Comparison of ENCODE assay signal across 22 mouse cellular contexts in the genomic region with DNA sequence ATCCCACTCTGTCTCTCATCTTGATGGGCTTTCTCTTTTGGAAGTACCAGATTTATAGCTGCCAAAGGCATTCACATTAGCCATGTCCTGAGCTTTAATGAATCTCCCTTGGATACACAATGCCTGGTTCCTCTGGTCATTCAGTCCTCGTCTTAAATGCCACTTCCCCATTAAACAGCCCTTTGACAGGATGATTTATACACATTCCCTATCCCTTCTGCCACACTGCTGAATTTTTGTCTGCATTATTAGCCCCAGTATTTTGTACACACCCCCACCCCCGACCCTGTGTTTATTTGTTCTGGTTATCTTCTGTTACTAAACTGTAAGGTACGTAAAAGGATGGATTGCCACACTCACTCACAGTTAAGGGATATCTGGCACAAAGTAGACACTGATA. TPM values are rescaled to one million over a fixed set of nuclear protein-coding genes. Genes with fewer than 3 reads are reported as not detected.
"Had no signal": no experiment of that assay in that cellular context is flagged by ENCODE, and none has a peak within 500 bp of the region (broad histone marks: within the 10 kb centered on the region; RNA-seq: fewer than 3 reads in every experiment).

No protein-coding gene starts in this region.

- H3K27me3 ChIP-seq: liver, embryonic 15.5 days; lung, embryonic 15.5 days; megakaryocyte, embryonic 14.5 days; midbrain, embryonic 13.5 days; midbrain, embryonic 15.5 days; neural tube, embryonic 13.5 days; stomach, embryonic 15.5 days had no signal

- H3K36me3 ChIP-seq: liver, embryonic 15.5 days; lung, embryonic 15.5 days; midbrain, embryonic 13.5 days; midbrain, embryonic 15.5 days; neural tube, embryonic 13.5 days; stomach, embryonic 15.5 days had no signal

- H3K4me3 ChIP-seq: liver, embryonic 15.5 days; lung, embryonic 15.5 days; megakaryocyte, embryonic 14.5 days; midbrain, embryonic 13.5 days; midbrain, embryonic 15.5 days; neural tube, embryonic 13.5 days; stomach, embryonic 15.5 days had no signal

- ATAC-seq: liver, postnatal 0 days; lung, postnatal 0 days; midbrain, embryonic 13.5 days; midbrain, embryonic 15.5 days had no signal

- DNase-seq: liver, postnatal 0 days; lung, adult 2 months; lung, postnatal 14 days; lung, postnatal 36 days; right cerebral cortex, postnatal 14 days; thymus, adult 2 months; thymus, postnatal 25 days; thymus, postnatal 4 days had no signal

- H3K27ac ChIP-seq: liver, embryonic 15.5 days; lung, embryonic 15.5 days; macrophage; midbrain, embryonic 13.5 days; midbrain, embryonic 15.5 days; neural tube, embryonic 13.5 days; stomach, embryonic 15.5 days; stomach, postnatal 0 days had no signal

- H3K4me2 ChIP-seq: liver, embryonic 15.5 days; lung, embryonic 15.5 days; midbrain, embryonic 11.5 days; midbrain, embryonic 13.5 days; midbrain, embryonic 15.5 days; neural tube, embryonic 13.5 days; stomach, embryonic 15.5 days had no signal

- H3K4me1 ChIP-seq: liver, embryonic 15.5 days; lung, embryonic 15.5 days; megakaryocyte, embryonic 14.5 days; midbrain, embryonic 13.5 days; midbrain, embryonic 15.5 days; stomach, embryonic 15.5 days had no signal

- H3K9me3 ChIP-seq: liver, embryonic 15.5 days; lung, embryonic 15.5 days; megakaryocyte, embryonic 14.5 days; midbrain, embryonic 13.5 days; midbrain, embryonic 15.5 days; neural tube, embryonic 13.5 days; stomach, embryonic 15.5 days had no signal

- H3K9ac ChIP-seq: liver, embryonic 15.5 days; liver, postnatal 0 days; lung, embryonic 15.5 days; midbrain, embryonic 13.5 days; midbrain, embryonic 15.5 days; neural tube, embryonic 13.5 days; stomach, embryonic 15.5 days had no signal

RNA-seq across cellular contexts. Expression of gene Prdm13, which starts 27.6 kb away (rescaled TPM):
- polyA plus RNA-seq: liver, embryonic 15.5 days; liver, postnatal 0 days; lung, adult 2 months; lung, embryonic 15.5 days; lung, postnatal 0 days; macrophage; spleen, adult 2 months; stomach, embryonic 15.5 days; stomach, postnatal 0 days; testis, adult 2 months; thymus, adult 2 months; urinary bladder, adult 2 months had no signal
